Mouse (Mus musculus) c-Kit-positive CD71-positive TER-119-positive erythroid progenitor cells, embryonic 14.5 days (primary cell): ENCODE data around the gene Ccdc87.
"Not testable (repeated sequence)": the region's sequence is repeated elsewhere in the genome, so short reads cannot be mapped to it uniquely, and the experiment has no call there.

Experiments used
- DNase-seq: peaks from one replicate; pipeline ENCODE4 v3.0.0-alpha.2; 2013; ENCODE audit warnings: low spot score

Gene Ccdc87

GRCm38 (mm10) chr19:4838526-4839140 lies 533 bp upstream of the Ccdc87 start:
- no peak for DNase-seq

DNA sequence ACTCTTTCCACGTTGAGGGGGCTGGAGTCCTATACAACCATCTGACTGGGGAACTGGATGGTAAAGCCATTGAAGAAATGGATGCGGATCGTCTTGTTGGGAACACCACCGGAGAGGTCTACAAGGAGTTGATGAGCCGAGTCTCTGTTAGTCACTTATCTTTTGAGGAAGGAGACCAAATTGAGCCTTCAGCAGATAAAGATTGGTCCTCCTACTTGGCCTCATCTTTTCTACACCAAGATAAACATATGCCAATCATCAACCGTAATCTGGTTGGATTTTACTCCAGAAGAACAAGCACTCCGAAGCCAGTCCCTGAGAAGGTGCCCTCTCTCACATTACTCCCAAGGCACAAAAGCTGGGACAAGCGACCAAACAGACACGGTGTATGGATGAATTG lies 1.7 kb downstream of the Ccdc87 start:
- no peak for DNase-seq

GRCm38 (mm10) chr19:4842611-4843010 lies 3.4 kb downstream of the Ccdc87 start:
- no peak for DNase-seq

GRCm38 (mm10) chr19:4845846-4846245 lies 6.7 kb downstream of the Ccdc87 start:
- peak; percentile 71 for DNase-seq

GRCm38 (mm10) chr19:4847490-4847889 lies 8.3 kb downstream of the Ccdc87 start:
- DNase-seq: no peak

DNA sequence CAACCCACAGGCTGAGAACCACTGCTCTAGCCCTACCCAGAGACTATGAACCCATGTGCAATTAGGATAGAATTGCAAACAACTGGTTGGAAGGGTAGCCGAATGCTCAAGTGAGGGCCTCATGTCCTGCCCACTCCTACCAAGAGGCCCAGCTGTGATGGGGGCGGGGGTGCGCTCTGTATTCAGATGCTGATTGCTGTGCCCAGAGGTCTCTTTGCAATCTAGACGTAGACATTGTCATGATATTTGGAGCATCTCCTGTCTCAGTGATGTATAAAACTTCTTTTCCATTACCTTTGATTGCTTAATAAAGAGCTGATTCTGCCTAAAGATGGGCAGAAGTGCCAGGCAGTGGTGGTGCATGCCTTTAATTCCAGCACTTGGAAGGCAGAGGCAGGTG lies 10.6 kb downstream of the Ccdc87 start:
- no peak for DNase-seq

DNA sequence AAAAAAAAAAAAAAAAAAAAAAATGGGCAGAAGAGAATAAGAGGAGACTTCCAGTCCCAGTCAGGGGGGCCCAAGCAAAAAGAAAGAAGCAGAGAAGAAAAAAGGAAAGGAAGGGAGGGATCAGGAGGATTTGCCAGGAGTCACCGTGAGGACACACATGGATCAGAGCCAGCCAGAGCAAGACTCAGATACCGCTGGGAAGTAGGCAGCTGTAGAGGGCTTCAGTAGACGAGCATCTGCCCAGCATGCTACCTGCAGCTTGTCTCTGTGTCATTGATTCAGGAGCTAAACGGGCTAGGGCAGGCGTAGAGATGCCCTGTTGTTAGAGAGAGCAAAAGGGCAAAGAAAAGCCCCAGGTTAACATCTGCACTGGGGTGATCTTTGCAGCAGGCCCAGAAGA lies 11.1 kb downstream of the Ccdc87 start:
- DNase-seq: no peak

DNA sequence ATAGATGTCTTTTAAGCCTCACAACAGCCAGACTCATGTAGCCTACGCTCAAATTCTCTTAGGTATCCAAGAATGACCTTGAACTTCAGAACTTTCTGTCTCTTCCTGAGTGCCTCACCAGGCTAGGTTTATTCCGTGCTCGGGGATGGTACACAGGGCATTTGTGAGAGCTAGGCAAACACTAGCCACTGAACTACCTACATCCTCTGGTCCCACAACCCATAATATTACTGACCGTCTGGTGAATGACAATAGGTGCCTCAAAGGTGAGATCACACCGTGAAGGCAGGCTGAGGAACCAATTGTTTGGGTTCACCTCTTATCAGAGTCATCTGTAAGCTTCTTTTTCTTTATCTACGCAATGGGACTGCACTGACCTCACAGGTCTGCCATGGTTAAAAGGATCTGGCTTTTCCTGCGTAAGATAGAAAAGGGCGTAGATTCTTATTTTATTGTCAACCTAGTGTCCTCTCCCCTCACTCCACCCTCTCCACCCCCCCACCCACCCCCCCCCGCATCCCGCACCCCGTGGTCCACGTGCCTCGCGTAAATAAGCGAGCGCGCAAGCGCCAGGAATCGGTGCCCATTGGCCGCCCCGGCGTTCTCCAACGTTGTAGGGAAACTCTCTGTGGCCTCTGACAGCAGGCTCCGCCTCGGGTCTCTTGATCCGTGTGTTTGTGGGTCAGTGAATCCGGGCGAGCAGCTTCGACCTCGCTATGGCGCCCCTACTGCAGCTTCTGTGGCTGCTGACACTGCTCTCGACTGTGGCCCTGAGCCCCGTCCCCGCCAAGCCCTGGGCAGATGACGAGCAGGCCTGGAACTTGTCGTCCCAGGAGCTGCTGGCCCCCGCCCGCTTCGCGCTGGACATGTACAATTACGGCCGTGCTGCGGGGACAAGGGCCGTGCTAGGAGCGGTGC lies 15.6 kb downstream of the Ccdc87 start, which contains the start of gene Ctsf:
TSS of gene Ctsf (plus strand) at position 579 of the 918 bp plus-strand sequence.
- peak; percentile 45 for DNase-seq

DNA sequence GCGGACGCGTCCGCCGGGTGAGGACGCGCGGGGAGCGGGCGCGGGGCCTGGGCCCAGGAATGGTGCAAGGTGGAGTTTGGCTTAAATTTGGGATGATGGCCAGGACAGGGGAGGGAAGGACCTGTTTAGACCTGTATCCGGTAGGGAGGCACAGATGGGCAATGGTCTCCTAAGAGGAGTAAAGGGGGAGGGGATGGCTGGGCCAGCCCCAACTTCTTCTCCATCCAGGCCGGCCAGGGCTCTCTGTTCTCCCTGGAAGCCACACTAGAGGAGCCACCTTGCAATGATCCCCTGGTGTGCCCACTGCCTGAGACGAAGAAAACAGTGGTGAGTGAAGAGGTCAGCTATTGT lies 16.3 kb downstream of the Ccdc87 start:
- DNase-seq: no peak

DNA sequence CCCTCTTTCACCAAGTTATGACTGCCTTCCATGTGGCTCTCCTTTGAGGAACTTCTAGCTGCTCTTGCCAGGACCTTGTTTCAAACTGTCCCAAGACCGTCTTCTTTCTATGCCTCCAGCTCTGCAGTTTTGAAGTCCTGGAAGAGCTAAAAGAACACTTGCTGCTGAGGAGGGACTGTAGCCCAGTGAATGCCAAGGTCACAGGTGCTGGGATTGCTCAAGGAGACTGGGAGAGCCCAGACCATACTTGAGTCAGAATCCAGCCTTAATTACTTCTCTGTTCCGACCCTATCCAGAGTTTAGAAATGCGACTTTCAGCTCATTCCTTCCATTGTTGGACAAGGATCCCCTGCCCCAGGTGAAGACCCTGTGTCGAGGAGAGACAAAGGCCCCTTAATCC lies 16.8 kb downstream of the Ccdc87 start:
- no peak for DNase-seq

GRCm38 (mm10) chr19:4859081-4859480 lies 19.9 kb downstream of the Ccdc87 start:
- peak; percentile 89 for DNase-seq

- no peak for DNase-seq
These were observed 23.9 kb downstream of the Ccdc87 start for GRCm38 (mm10) chr19:4863048-4863447.

GRCm38 (mm10) chr19:4865147-4865546 lies 26.0 kb downstream of the Ccdc87 start:
- no peak for DNase-seq

- DNase-seq: not testable (repeated sequence)
These were observed 35.4 kb downstream of the Ccdc87 start for GRCm38 (mm10) chr19:4874613-4875012.

DNA sequence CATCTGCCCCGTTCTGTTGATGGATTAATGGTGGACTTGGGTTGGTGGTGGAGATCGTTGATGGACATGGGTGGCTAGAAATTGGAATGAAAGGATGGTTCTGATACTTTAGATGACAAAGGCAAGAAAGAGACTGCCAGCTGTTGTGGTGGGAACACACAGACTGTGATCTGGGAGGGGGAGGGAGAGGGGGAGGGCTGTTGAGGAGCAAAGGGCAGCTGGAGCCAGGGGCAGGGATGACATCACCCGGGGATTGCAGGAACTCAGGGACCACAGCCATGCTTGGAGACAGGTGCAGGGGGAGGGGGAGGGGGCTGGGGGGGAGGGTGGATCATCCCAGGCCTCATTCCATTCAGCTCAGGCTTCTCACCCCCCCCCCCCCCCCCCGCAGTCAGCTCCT lies 37.1 kb downstream of the Ccdc87 start:
- no peak for DNase-seq

DNA sequence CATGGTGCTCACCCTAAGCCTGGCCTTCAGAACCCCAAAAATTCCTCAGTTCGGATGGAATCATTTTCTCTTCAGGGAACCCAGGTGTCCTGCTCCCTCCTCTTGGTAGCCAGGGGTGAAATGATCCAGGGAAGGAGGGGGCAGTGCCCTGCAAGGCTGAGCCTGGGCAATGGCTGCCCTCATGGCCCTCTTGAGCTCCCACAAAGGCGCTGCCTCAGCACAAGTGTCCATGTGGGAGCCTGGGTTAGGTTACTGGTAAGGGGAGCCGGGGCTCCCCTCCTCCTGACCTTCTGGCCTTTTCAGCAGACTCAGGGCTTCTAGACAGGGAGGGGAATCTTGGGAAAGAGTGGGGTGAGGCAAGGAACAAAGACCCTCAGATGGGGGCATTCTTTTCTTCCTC lies 37.6 kb downstream of the Ccdc87 start:
- no peak for DNase-seq

GRCm38 (mm10) chr19:4877785-4878184 lies 38.6 kb downstream of the Ccdc87 start, which contains the start of gene Actn3:
TSS of gene Actn3 (minus strand) at chr19:4877909.
- DNase-seq: no peak

- DNase-seq: peak; percentile 96
These were observed 39.5 kb downstream of the Ccdc87 start, which contains the start of gene Zdhhc24 for GRCm38 (mm10) chr19:4878405-4879323. TSS of gene Zdhhc24 (plus strand) at chr19:4878668.

DNA sequence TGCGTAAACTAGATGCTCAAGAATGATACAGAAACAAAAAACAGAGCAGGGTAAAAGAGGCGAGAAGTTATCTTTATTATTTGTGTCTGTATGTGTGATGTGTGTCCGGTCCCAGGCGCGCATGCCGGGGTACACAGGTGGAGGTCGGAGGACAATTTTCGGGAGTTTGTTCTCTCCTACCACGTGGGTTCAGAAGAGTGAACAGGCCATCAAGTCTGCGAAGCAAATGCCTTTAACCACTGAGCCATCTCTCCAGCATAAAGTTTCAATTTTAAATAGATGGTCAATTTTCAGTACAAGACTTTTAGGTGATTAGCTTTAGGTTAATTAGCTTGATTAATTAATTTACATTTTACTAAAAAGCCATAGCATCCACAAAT lies 40.1 kb downstream of the Ccdc87 start:
- DNase-seq: no peak

DNA sequence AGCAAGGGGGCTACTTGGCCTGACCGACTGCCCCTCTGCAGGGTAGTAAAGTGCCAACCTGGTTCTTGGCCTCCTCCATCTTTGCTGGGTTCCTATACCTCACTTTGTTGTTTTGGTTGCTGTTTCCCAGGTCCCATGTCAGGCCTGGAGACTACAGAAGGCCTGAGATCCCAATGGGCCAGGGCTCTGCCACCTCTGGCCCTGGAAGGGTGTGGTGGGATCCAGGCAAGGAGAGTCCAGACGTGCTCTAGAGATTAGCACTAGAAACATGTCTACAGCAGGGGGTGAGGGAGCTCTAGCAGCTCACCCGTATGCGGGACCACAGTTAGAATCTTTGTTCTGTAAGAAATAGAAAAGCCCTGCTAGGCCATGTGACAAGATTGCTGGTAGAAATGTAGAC lies 44.8 kb downstream of the Ccdc87 start:
- DNase-seq: peak; percentile 55

DNA sequence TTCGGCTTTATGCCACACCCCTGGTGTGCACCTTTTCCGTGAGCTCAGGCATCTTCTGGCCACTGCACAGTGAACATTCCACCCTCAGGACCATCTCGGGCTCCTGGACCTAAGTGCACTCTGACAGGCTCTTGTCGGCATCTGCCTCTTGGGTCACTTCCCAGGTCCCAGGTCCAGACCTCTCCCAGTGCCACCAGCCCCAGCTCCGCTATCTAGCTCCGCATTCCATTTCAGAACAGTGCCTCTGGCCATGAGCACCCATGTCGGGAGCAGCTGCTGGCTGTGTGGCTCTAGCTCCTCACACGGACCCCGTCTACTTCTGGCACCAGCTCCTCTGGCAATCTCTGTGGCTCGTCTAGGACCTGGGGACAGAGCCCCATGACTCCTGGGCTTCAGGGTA lies 50.6 kb downstream of the Ccdc87 start:
- DNase-seq: no peak

- DNase-seq: peak; percentile 77
These were observed 52.6 kb downstream of the Ccdc87 start for GRCm38 (mm10) chr19:4891798-4892197.
